Mouse (Mus musculus): ENCODE measurements at regions not wholly inside any gene's neighbourhood (a gene's known extent, or its start where the extent isn't known, plus 50 kb on each side); places are given as distances from the start of the nearest gene placed in this dataset.

DNA sequence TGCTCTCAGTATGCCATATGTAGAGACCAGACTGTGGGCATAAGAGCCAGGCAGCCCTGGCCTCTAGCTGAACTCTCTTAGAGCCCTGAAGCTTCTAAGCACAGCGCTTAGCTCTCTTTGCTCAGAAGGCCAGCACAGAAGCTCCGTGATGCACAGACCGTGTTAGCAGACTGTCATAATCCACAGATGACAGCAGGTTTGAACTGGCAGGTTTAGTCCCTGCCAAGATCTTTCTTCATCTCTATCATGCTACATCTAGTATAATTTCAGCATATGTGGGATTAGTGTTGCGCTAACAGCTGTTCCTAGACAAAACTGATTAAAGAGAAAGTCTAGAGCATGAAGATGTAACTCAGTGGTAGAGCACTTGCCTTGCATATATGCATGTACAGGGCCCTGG lies 342.0 kb upstream of the Kdm8 start:
- TF ChIP-seq POLR2A (IDR thresholded peaks at IDR 0.05; ENCODE audit: borderline replicate concordance, extremely low read depth, low read depth, low read length): no peak
- no peak for TF ChIP-seq CTCF (IDR thresholded peaks at IDR 0.05; ENCODE audit: insufficient read depth, low read length)
